Mouse (Mus musculus): ENCODE measurements around the gene Ap1s3. TPM values are rescaled to one million over a fixed set of nuclear protein-coding genes. Genes with fewer than 3 reads are reported as not detected.
A peak's percentile ranks its signal among the peaks of the same experiment; 100 is the strongest.

Ap1s3 gene
- total RNA-seq, 2 experiments from 2014 or later = 2.6 to 2.7 TPM

- no peak for DNase-seq (ENCODE audit: extremely low spot score in 1 of 2, low spot score in 2 of 2)
- intact Hi-C loops (cut with DNase I) = no loop called here
Observed at GRCm38 (mm10) chr1:79678117-79678684, 6.4 kb upstream of the Ap1s3 start.

GRCm38 (mm10) chr1:79675716-79676115 lies 3.9 kb upstream of the Ap1s3 start:
- DNase-seq (ENCODE audit: extremely low spot score in 1 of 2, low spot score in 2 of 2) = no peak
- intact Hi-C loops (cut with DNase I) = no loop called here

GRCm38 (mm10) chr1:79671196-79671542 lies 603 bp downstream of the Ap1s3 start:
- no peak for DNase-seq (ENCODE audit: extremely low spot score in 1 of 2, low spot score in 2 of 2)
- intact Hi-C loops (cut with DNase I) = no loop called here

- no peak for DNase-seq (ENCODE audit: extremely low spot score in 1 of 2, low spot score in 2 of 2)
- intact Hi-C loops (cut with DNase I) = no loop called here
Observed at GRCm38 (mm10) chr1:79669419-79669974, 2.3 kb downstream of the Ap1s3 start.

- DNase-seq (ENCODE audit: extremely low spot score in 1 of 2, low spot score in 2 of 2) = no peak
- intact Hi-C loops (cut with DNase I) = no loop called here
Observed at GRCm38 (mm10) chr1:79664911-79665310, 6.9 kb downstream of the Ap1s3 start.

DNA sequence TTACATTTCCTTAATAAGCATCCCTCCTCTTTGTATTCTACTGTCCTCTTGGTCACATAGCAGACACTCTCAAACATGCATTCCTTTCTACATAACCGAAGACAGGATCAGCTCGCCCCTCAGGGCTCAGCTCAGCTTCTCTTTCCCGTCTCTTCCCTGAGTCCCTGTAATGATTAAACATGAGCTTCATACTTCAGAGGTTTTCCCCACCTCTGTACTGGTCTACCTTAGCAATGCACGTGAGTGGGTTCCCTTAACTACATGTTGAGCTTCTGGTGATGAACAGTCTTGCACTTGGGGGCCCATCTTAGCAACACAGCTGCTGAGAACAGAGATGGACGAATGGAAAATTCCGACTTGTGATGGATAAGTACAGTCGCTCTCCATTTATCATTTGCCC lies 12.2 kb downstream of the Ap1s3 start:
- no peak for DNase-seq (ENCODE audit: extremely low spot score in 1 of 2, low spot score in 2 of 2)
- intact Hi-C loops (cut with DNase I) = no loop called here

DNA sequence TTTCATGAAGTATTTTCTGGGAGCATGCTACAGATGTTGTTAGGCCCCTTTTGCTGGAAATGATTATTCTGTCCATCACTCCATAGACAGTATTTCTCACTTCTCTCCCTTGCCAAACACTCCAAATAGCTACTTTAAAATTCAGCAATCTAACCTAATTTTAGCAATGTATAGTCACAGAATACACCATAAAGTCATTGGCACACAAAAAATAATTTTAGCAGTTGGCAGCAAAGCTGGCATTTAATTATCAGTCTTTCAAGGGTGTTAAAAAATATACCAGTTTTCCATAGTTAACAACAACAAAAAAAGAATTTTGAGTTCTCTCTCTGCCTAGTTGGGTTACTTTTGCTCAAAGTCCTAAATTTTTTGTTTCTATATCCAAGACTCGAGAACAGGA lies 14.4 kb downstream of the Ap1s3 start:
- intact Hi-C loops (cut with DNase I) = no loop called here
- DNase-seq (ENCODE audit: extremely low spot score in 1 of 2, low spot score in 2 of 2) = peak in 1 of 2 experiments; percentile 11

DNA sequence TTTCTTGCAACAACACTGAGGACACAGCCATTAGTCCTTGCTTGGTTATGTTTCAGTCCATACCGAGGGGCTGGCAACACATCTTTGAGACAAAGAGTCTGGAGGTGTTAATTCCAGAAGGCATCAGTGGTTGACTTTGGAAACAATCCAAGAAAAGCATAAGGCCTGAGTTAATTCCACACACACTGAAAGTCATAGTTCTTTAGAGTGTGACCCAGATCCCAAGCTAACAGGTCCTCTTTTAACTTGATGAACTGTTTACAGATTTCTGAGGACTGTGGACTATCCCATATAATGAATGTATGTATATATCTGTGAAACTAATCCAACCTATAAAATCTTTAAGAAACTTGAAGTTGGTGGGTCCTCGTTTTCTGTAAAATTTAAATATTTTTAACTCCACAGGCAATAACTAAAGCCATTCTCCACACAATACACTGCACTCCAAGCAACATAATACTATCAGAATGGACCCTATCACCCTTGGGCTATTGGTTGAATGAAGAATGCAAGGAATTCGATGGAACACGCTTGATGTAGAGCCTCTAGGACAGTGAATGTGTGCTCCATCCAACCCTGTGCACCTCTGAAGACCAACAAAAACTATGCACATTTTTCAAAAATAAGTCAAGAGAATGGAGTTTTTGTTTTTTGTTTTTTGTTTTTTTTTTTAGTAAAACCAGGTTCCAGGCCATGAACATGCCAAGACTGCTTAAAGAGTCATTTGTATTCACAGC lies 15.8 kb downstream of the Ap1s3 start:
- intact Hi-C loops (cut with DNase I) = no loop called here

DNA sequence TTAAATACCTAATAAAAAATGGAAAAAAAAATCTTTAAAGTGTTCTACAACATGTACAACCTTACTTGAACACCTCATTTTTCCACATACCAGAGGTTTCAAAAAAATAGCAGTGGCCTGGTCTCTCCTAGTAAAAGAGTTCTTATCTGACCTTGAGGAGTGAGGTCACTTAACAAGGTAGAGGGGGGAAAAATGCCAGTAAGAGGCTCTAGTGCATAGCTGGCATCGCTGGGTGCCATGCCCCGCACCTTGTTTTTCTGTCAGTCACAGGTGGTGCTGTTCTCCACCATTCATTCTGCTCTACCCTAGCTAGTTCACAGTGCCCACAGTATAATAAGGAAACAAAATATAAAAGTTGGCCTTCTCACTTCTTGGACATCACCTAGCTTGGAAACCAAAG lies 16.8 kb downstream of the Ap1s3 start:
- no peak for DNase-seq (ENCODE audit: extremely low spot score in 1 of 2, low spot score in 2 of 2)
- intact Hi-C loops (cut with DNase I) = no loop called here

More for the DNA sequence above, 15.8 kb downstream of the Ap1s3 start:
- DNase-seq (ENCODE audit: extremely low spot score in 1 of 2, low spot score in 2 of 2) = no peak

- intact Hi-C loops (cut with DNase I) = no loop called here
- no peak for DNase-seq (ENCODE audit: extremely low spot score in 1 of 2, low spot score in 2 of 2)
Observed at GRCm38 (mm10) chr1:79643411-79644110, 28.2 kb downstream of the Ap1s3 start.

- intact Hi-C loops (cut with DNase I) = no loop called here
- no peak for DNase-seq (ENCODE audit: extremely low spot score in 1 of 2, low spot score in 2 of 2)
Observed at GRCm38 (mm10) chr1:79642680-79643079, 29.1 kb downstream of the Ap1s3 start.

- intact Hi-C loops (cut with DNase I) = no loop called here
- DNase-seq (ENCODE audit: extremely low spot score in 1 of 2, low spot score in 2 of 2) = no peak
Observed at GRCm38 (mm10) chr1:79641355-79641754, 30.4 kb downstream of the Ap1s3 start.

DNA sequence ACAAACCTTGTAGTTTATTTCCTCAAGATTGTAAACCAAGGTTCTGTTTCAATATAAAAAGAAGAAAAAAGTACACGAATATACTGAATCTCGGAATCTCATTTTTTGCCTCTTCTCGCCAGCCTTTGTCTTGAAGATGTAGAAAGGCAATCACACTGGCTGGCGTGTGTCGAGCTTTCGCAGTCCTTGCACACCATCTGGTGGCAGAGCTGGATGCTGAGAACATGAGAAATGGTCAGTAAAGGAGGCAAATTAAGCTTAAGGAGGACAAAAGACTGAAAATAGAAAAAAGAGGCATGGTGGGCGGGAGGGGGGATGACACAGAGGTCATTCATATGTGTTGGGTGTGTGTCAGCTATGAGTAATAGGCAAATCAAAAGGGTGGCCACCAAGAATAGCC lies 31.6 kb downstream of the Ap1s3 start:
- intact Hi-C loops (cut with DNase I) = loop anchor here (1.0 kb wide), 1 partner anchor 916 kb away; no protein-coding TSS in a partner anchor
- peak; percentile 71 to 74 for DNase-seq (ENCODE audit: extremely low spot score in 1 of 2, low spot score in 2 of 2)

GRCm38 (mm10) chr1:79639683-79640082 lies 32.1 kb downstream of the Ap1s3 start:
- DNase-seq (ENCODE audit: extremely low spot score in 1 of 2, low spot score in 2 of 2) = no peak
- intact Hi-C loops (cut with DNase I) = loop anchor here (1.0 kb wide), 1 partner anchor 915 kb away; no protein-coding TSS in a partner anchor

- DNase-seq (ENCODE audit: extremely low spot score in 1 of 2, low spot score in 2 of 2) = no peak
- intact Hi-C loops (cut with DNase I) = no loop called here
Observed at GRCm38 (mm10) chr1:79639107-79639506, 32.7 kb downstream of the Ap1s3 start.

GRCm38 (mm10) chr1:79637768-79638167 lies 34.0 kb downstream of the Ap1s3 start:
- intact Hi-C loops (cut with DNase I) = no loop called here
- no peak for DNase-seq (ENCODE audit: extremely low spot score in 1 of 2, low spot score in 2 of 2)

DNA sequence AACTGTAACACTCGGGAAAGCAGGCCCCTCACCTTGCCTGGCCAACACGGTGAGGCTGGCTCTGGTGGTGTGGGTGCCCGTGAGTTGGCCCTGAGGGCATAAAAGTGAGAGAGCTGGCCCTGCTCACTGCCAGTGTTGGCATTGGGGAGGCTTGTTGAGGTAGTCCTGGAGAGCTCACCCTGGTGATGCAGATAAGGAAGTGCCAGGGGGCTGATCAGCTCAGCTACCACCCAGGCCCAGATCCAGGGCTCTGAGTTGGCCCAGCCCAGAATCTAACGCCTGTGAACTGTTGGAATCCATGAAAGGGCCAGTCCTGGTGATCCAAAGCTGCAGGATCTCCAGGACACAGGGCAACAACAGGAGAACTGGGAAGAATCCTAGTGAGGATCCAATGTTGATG lies 40.3 kb downstream of the Ap1s3 start:
- intact Hi-C loops (cut with DNase I) = no loop called here

DNA sequence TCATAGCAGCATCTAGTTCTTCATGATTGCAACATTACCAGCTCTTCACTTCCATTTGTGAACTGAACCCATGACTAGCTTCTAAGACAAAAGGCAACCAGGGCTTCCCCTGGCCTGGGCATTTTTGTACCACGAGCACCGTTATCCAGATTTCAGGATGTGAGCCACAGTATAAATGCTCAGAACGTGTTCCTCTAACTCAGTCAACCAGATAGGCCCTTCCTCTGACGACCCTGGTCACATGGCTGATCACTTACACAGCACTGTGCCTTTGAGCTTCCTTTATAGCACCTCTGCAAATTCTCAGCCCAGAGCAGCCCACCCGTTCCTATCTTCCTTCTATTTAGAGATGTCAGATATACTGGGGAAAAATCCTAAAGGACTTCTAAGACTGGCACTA lies 42.0 kb downstream of the Ap1s3 start:
- no peak for DNase-seq (ENCODE audit: extremely low spot score in 1 of 2, low spot score in 2 of 2)
- intact Hi-C loops (cut with DNase I) = loop anchor here (10.0 kb wide), 1 partner anchor 185 kb away; the partner anchor contains the start of gene Scg2

More for the DNA sequence above, 40.3 kb downstream of the Ap1s3 start:
- no peak for DNase-seq (ENCODE audit: extremely low spot score in 1 of 2, low spot score in 2 of 2)

- no peak for DNase-seq (ENCODE audit: extremely low spot score in 1 of 2, low spot score in 2 of 2)
- intact Hi-C loops (cut with DNase I) = loop anchor here (10.0 kb wide), 1 partner anchor 181 kb away; the partner anchor contains the start of gene Scg2
Observed at GRCm38 (mm10) chr1:79626140-79626539, 45.6 kb downstream of the Ap1s3 start.

DNA sequence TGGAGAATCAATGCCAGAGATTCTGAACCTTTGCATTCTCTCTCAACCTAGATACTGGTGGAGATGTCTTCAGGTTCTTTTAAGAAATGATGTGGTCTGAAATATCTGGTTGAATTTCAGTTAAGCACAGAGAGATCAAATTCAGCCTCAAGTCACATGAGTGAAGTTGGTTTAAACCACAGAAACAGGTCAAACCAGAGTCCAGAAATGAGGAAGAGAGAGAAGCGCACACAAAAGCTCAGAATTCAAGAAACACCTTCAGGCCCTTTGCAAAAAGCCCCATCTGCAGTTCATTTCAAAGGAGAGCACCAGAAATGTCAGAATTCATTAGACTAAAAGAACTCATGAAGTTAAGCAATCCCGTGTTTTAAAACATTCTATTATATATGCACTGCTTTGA lies 52.3 kb downstream of the Ap1s3 start:
- DNase-seq (ENCODE audit: extremely low spot score in 1 of 2, low spot score in 2 of 2) = no peak
- intact Hi-C loops (cut with DNase I) = no loop called here
